Mouse (Mus musculus): ENCODE results near the gene Mink1. TPM values are rescaled to one million over a fixed set of nuclear protein-coding genes. Genes with fewer than 3 reads are reported as not detected.

Mink1 gene
- polyA plus RNA-seq, 1 experiment from 2014 or later, result 17.9 TPM

DNA sequence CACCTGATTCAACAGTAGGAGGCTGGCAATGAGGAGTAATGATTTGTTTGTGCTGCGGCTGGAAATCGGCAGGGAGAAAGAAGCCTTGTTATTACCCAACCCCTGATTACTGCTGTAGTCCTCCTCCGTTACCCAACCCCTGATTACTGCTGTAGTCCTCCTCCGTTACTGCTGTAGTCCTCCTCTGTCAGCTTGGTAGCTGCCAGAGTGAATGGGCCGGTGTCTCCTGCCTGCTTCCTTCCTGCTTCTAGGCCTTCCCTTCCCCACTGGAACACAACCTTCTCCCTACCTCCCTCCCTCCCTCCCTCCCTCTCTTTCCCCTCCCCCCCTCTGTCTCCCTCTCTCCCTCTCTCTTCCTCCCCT lies 17.7 kb downstream of the Mink1 start:
- Histone ChIP-seq H3K4me1 (peaks cover 25% of the 10 kb centered on the region), H3K4me3 (no peak overlapping the region), H3K36me3 (replicated peaks) (no peaks in the 10 kb centered on the region), H3K4me2 (no peak overlapping the region), H3K27me3 (replicated peaks) (no peaks in the 10 kb centered on the region), H3K9me3 (no peaks in the 10 kb centered on the region), H3K9ac (no peak overlapping the region), H3K27ac (no peak overlapping the region)
- ATAC-seq (replicated peaks), result no peak
- WGBS, result 64% methylated on average over 5 of the region's 5 CpGs

DNA sequence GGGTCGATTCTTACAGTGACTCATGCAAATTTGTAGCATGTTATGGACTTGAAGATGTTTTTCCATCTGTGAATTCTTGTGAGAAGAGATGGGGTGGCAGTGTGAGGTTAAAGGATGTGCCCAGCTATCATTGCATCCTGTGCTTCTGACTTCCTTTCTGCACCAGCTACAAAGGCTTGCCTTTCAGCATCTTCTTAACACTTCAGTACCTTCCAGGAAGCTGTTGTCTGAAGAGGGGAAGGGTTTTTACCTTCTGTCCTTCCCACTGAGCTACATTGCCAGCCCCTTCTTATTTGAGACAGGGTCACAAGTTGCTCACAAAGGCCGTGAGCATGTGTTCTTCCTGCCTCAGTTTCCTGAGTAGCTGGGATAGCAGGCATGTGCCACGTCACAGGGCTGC lies 18.2 kb downstream of the Mink1 start:
- WGBS, result 78% methylated on average over 3 of the region's 3 CpGs
- Histone ChIP-seq H3K27ac (no peak overlapping the region), H3K27me3 (replicated peaks) (no peaks in the 10 kb centered on the region), H3K9me3 (no peaks in the 10 kb centered on the region), H3K36me3 (replicated peaks) (no peaks in the 10 kb centered on the region), H3K9ac (no peak overlapping the region), H3K4me3 (no peak overlapping the region), H3K4me2 (no peak overlapping the region), H3K4me1 (peaks cover 29% of the 10 kb centered on the region)
- ATAC-seq (replicated peaks), result no peak

DNA sequence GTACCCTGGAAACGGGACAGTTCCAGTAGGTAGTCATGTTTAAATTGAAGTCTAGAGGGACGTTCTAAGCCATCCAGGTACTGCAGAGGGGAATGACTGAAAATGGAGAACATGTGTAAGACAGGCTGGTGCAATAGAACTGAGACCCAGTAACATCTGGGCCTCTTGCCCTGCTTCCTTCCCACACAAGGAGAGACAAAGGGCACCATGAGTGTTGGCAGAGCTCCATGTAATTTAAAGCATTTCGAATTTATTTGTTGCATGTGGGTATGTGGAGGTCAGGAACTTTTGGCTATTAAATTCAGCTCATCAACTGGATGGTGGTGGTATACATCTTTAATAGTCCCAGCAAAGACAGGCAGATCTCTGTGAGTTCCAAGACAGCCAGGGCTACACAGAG lies 19.5 kb downstream of the Mink1 start:
- no peaks in the 10 kb centered on the region for H3K36me3 ChIP-seq (replicated peaks)
- ATAC-seq (replicated peaks), result no peak
- no peak overlapping the region for H3K27ac ChIP-seq
- no peak overlapping the region for H3K4me2 ChIP-seq
- H3K9me3 ChIP-seq, result no peaks in the 10 kb centered on the region
- H3K4me3 ChIP-seq, result no peak overlapping the region
- 82% methylated on average over 3 of the region's 3 CpGs for WGBS
- H3K27me3 ChIP-seq (replicated peaks), result no peaks in the 10 kb centered on the region
- peaks cover 27% of the 10 kb centered on the region for H3K4me1 ChIP-seq
- no peak overlapping the region for H3K9ac ChIP-seq

DNA sequence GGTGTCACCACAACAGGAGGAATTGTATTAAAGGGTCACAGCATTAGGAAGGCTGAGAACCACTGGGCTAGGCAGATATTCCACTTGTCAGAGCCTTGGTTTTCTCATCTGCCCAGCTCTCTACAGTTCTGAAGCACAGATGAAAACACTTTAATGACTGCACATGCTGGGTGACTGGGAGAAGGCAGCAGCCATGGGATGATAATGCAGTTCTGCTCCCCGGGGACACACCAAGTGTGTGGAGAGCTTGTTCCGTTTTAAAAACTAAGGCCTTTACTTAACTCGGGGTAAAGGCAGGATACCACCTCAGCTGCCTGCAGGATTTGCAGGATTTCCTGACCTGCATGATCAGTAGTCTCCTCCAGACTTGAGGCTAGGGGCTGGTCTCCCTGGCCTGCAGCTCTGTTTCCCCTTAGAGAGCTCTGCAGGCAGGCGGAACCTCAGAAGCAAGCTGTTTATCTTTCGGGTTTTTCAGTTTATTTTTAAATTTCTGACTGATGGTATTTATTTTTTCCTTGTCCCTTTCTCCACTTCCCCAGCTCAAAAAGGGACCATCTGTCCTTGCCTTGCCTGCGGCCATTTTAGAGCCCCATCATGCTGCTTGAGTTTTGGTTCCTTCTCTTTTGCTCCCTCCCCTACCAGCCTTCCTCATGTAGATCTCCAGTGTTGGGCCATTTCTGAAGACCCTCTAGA lies 20.5 kb downstream of the Mink1 start:
- H3K27ac ChIP-seq, result no peak overlapping the region
- WGBS, result 69% methylated on average over 6 of the region's 6 CpGs
- peaks cover 17% of the 10 kb centered on the region for H3K4me1 ChIP-seq
- no peaks in the 10 kb centered on the region for H3K36me3 ChIP-seq (replicated peaks)
- H3K4me3 ChIP-seq, result no peak overlapping the region
- no peaks in the 10 kb centered on the region for H3K27me3 ChIP-seq (replicated peaks)
- no peaks in the 10 kb centered on the region for H3K9me3 ChIP-seq
- no peak for ATAC-seq (replicated peaks)
- no peak overlapping the region for H3K9ac ChIP-seq
- no peak overlapping the region for H3K4me2 ChIP-seq

DNA sequence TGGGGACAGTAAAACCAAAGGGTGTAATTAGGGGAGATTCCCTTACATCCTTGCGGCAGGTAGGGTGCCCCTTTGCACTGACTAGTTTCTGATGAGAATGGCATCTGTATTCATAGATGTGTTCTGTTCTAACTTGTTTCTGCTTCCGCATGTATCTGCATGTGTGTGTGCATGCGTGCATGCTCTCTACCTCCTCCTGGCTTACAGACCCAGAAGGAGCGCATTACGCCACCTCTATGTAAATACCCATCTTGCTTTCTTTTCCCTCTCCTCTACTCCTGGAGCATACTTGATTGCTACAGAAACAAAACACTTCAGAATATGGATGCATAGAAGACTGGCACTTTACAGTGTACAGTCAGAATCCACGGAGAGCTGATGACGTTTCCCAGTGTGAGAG lies 21.1 kb downstream of the Mink1 start:
- H3K9ac ChIP-seq, result no peak overlapping the region
- H3K9me3 ChIP-seq, result no peaks in the 10 kb centered on the region
- no peak overlapping the region for H3K4me2 ChIP-seq
- WGBS, result 92% methylated on average over 7 of the region's 7 CpGs
- no peak overlapping the region for H3K27ac ChIP-seq
- H3K36me3 ChIP-seq (replicated peaks), result no peaks in the 10 kb centered on the region
- no peak for ATAC-seq (replicated peaks)
- no peak overlapping the region for H3K4me3 ChIP-seq
- H3K27me3 ChIP-seq (replicated peaks), result no peaks in the 10 kb centered on the region
- peaks cover 16% of the 10 kb centered on the region for H3K4me1 ChIP-seq

DNA sequence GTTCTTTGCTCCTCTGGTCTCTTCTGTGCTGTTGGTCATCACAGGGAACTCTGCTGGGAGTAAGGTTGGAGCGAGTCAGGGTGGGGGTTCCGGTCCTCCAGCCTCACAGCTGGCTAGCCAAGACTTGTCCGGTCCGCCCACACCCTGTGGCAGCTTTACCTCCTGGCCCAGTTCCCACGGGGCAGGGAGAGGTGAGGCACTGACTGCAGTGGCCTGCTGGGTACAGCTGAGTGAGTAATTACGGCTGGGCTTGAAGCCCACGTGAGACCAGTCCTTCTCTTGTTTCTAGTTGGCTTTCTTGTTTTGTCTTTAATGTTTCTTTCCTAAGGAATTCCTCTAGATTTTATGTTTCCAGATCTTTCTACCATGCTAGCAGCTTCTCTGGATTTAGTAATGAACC lies 22.8 kb downstream of the Mink1 start:
- Histone ChIP-seq H3K4me2 (no peak overlapping the region), H3K9ac (no peak overlapping the region), H3K27ac (no peak overlapping the region), H3K4me1 (peaks cover 16% of the 10 kb centered on the region), H3K27me3 (replicated peaks) (no peaks in the 10 kb centered on the region), H3K36me3 (replicated peaks) (no peaks in the 10 kb centered on the region), H3K9me3 (no peaks in the 10 kb centered on the region), H3K4me3 (no peak overlapping the region)
- WGBS, result 45% methylated on average over 7 of the region's 7 CpGs
- ATAC-seq (replicated peaks), result no peak

DNA sequence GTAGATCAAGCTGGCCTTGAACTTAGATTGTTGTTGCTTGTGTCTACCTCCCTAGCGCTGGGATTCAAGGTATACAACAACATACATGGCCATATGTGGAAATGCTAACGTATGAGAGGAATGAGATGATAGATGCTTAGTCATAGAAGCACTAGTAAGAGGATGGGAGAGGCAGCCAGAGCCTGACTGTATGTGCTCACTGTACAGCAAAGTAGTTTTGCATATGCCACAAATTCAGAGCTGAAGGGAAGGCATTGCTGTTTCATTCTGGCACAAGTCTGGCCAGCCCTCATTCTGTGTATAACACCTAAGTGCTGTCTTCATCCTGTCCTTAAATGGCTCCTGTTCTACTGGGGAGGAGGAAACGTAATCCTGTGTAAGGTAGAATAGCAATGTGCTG lies 23.6 kb downstream of the Mink1 start:
- 87% methylated on average over 3 of the region's 3 CpGs for WGBS
- no peak overlapping the region for H3K9ac ChIP-seq

DNA sequence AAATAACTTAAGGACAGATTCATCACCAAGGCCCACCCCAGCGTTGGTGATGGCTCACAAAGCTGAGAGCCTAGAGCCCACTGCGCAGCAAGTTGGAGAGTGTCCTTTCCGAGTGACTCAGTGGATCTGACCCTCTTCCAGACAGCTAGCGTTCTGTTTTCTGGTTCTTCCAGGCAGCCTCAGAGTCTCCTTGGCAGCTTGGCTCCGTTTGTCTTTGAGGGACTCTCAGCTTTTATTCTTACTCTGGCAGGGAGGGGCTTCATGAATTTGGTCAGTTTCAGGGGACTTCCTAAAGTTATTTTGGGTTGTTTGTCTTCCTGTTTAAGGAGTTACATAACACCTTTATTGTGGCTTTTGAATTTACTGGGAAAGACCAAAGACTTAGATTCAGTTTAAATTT lies 24.3 kb downstream of the Mink1 start:
- ATAC-seq (replicated peaks), result no peak
- Histone ChIP-seq H3K36me3 (replicated peaks) (no peaks in the 10 kb centered on the region), H3K9ac (no peak overlapping the region), H3K4me2 (no peak overlapping the region), H3K4me3 (no peak overlapping the region), H3K27ac (no peak overlapping the region), H3K27me3 (replicated peaks) (no peaks in the 10 kb centered on the region), H3K9me3 (no peaks in the 10 kb centered on the region), H3K4me1 (peaks cover 16% of the 10 kb centered on the region)
- WGBS, result 77% methylated on average over 5 of the region's 5 CpGs

More for the DNA sequence above, 23.6 kb downstream of the Mink1 start:
- H3K4me3 ChIP-seq, result no peak overlapping the region
- no peaks in the 10 kb centered on the region for H3K9me3 ChIP-seq
- H3K4me1 ChIP-seq, result peaks cover 16% of the 10 kb centered on the region
- H3K27ac ChIP-seq, result no peak overlapping the region
- H3K27me3 ChIP-seq (replicated peaks), result no peaks in the 10 kb centered on the region
- H3K4me2 ChIP-seq, result no peak overlapping the region
- ATAC-seq (replicated peaks), result no peak
- H3K36me3 ChIP-seq (replicated peaks), result no peaks in the 10 kb centered on the region

DNA sequence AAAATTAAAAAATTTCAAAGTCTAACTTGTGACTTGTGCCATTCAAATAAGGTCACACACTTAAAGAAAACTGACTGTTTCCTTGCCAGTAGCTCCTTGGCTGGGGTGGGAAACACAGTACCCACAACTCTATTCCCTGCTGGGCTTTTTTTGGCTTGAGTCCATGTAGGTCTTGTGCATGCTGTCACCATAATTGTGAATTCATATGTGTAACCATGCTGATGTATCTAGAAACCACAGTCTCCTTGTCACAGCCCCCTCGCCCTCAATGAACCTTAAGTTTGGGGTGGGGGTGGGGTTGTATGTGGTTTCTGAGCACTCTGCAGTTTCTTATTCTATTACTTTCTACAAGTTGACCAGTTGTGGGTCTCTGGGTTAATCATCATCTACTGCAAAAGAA lies 29.1 kb downstream of the Mink1 start:
- Histone ChIP-seq H3K36me3 (replicated peaks) (no peaks in the 10 kb centered on the region), H3K27me3 (replicated peaks) (no peaks in the 10 kb centered on the region), H3K27ac (no peak overlapping the region), H3K4me2 (no peak overlapping the region), H3K9me3 (no peaks in the 10 kb centered on the region), H3K9ac (no peak overlapping the region), H3K4me3 (no peak overlapping the region), H3K4me1 (no peaks in the 10 kb centered on the region)
- WGBS, result 90% methylated on average over 1 of the region's 1 CpGs
- no peak for ATAC-seq (replicated peaks)

DNA sequence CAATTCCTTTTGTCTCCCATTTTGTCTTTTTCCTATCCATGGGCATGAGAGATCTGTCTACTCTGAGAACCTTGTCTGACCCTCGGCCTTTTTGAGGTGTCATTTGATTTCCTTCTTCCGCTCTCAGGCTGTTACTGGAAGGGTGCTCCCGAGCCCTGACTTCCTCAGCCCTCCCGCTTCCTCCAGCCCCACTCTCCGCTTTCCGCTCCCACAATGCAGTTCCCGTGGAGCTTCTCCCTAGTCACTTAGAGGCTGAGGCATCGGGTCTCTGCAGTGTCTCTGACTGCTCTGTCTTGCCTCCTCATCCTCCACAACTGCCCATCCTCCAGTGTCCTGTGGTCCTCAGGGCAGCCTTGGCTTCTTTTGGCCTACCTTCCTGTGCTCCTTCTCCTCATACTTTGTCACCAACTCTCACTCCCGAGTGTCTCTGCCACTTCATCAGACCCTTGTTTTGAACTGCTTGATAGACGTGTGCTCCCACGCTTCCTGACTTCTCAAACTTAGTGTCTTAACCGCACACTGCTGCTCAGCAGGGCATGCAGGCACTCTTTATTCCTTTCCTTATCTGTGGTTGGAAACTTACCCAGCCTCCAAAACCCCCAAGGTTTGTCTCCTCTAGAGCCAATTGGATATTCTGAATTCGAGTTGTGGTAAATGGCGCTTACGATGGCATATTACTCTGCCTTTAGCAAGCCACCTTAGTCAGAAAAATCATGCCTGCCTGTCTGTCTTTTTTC lies 31.7 kb downstream of the Mink1 start:
- no peak for ATAC-seq (replicated peaks)
- Histone ChIP-seq H3K27ac (no peak overlapping the region), H3K36me3 (replicated peaks) (peaks cover 2% of the 10 kb centered on the region; the same call in 1 of the 2 replicates), H3K4me3 (no peak overlapping the region), H3K9me3 (no peaks in the 10 kb centered on the region), H3K9ac (no peak overlapping the region), H3K4me2 (no peak overlapping the region), H3K27me3 (replicated peaks) (no peaks in the 10 kb centered on the region), H3K4me1 (no peaks in the 10 kb centered on the region)
- 86% methylated on average over 15 of the region's 15 CpGs for WGBS

DNA sequence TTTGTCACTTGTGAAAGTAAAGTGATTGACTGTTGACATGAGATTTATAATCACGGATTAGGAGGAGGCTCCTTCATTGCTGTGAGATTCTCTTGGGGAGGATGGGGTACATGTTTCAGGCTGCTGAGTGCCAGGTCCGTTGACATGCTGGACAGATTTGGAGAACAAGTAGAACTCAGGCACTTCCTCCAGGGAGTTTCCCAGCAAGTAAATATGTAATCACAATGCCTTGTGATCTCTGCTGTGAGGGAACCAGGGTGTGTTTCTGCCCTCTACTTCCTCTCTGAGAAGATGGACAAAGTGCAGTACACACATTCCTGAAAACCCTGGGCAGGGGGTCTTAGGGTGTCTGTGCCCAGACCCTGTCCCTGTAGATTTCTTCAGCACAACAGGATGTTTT lies 33.0 kb downstream of the Mink1 start:
- no peak overlapping the region for H3K4me2 ChIP-seq
- no peak overlapping the region for H3K4me3 ChIP-seq
- H3K9ac ChIP-seq, result no peak overlapping the region
- H3K9me3 ChIP-seq, result no peaks in the 10 kb centered on the region
- H3K36me3 ChIP-seq (replicated peaks), result peaks cover 2% of the 10 kb centered on the region; the same call in 1 of the 2 replicates
- no peaks in the 10 kb centered on the region for H3K27me3 ChIP-seq (replicated peaks)
- H3K27ac ChIP-seq, result no peak overlapping the region
- 63% methylated on average over 2 of the region's 2 CpGs for WGBS
- no peaks in the 10 kb centered on the region for H3K4me1 ChIP-seq
- ATAC-seq (replicated peaks), result no peak

DNA sequence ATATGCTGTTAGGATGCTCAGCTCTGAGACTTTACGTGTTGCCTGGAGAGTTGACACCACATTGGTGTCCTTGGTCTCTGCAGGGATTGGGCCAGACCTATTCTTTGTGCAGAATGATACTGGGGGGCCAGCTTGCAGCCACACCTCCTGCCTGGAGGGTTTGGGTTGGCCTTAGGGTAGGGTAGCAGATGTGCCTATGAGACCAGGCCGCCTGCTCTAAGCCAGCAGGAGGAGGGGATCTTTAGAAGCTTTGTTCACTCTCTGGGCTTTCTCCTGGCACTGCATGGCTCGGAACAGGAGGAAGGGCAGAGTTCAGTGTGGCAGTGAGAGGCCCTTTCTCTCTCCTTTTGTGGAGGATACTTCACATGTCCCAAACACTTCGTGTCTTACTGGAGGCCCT lies 33.4 kb downstream of the Mink1 start:
- H3K27me3 ChIP-seq (replicated peaks), result no peaks in the 10 kb centered on the region
- H3K4me1 ChIP-seq, result no peaks in the 10 kb centered on the region
- no peak overlapping the region for H3K4me2 ChIP-seq
- no peaks in the 10 kb centered on the region for H3K9me3 ChIP-seq
- no peak overlapping the region for H3K27ac ChIP-seq
- no peak overlapping the region for H3K9ac ChIP-seq
- no peak overlapping the region for H3K4me3 ChIP-seq
- peaks cover 2% of the 10 kb centered on the region; the same call in 1 of the 2 replicates for H3K36me3 ChIP-seq (replicated peaks)
- no peak for ATAC-seq (replicated peaks)
- 29% methylated on average over 4 of the region's 4 CpGs for WGBS

DNA sequence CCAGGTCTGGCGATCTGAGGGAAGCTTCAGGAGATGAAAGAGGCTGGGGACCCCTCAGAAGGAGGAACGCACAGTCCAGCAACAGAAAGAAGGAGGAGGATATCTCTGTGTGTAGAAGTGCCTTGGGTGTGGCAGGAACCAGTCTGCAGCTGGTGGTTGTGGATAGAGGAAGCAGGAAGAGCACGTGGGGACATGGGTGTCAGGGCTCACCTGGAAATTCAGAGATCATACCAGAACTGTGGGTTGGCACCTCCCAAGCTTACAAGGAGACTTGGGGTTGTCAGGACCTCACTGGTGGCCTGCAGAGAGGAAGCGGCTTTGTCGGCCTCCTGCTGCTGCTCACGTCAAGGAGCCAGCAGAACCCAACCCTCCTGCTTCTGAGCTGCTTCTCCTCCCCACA lies 34.6 kb downstream of the Mink1 start:
- Histone ChIP-seq H3K4me2 (no peak overlapping the region), H3K4me3 (no peak overlapping the region), H3K4me1 (no peaks in the 10 kb centered on the region), H3K9me3 (no peaks in the 10 kb centered on the region), H3K27ac (no peak overlapping the region), H3K9ac (no peak overlapping the region), H3K27me3 (replicated peaks) (no peaks in the 10 kb centered on the region), H3K36me3 (replicated peaks) (peaks cover 2% of the 10 kb centered on the region; the same call in 1 of the 2 replicates)
- no peak for ATAC-seq (replicated peaks)
- WGBS, result 88% methylated on average over 6 of the region's 6 CpGs
